Mouse (Mus musculus) mouse embryonic stem cell (cell line): ENCODE measurements at regions not wholly inside any gene's neighbourhood (a gene's known extent, or its start where the extent isn't known, plus 50 kb on each side); places are given as distances from the start of the nearest gene placed in this dataset.

Source experiments
- in situ Hi-C, 2 experiments: fragments of 300-500 bp; cut with MboI; formaldehyde crosslinking; loops; 1 replicate in 1 of 2; 3 replicates in 1 of 2; pipeline ENCODE4 v1.14.3; 2019 to 2020; ENCODE audit warnings: low sequenced_read_pairs in 2 of 2, low pct_unique_long_range_greater_than_20kb in 1 of 2, mixed read lengths in 1 of 2; ENCODE audit not compliant: unreplicated experiment in 1 of 2

- in situ Hi-C loops: no loop called here
Observed at GRCm38 (mm10) chr4:55605541-55605940, 73.3 kb upstream of the Klf4 start.

DNA sequence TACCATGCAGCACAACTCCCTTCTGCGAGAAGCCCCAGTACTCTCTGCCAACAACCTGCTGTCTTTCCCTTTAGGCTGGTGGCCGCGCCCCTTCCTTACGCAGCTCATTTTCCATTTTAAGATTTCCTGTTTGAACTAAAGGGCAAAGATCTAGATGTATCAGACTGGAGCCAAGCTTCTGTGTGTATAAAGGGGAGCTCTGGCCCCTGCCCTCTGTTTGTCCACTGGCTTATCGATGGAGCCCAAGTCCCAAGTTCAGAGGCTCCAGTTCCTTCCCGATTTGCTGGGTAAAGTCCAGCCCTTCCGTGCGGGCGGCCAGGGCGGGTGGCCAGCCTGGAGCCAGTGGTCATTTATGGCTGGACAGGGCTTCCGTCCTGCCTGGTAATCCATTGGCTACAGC lies 72.6 kb upstream of the Klf4 start:
- in situ Hi-C loops: no loop called here

GRCm38 (mm10) chr4:55603821-55604435 lies 71.7 kb upstream of the Klf4 start:
- in situ Hi-C loops: no loop called here

DNA sequence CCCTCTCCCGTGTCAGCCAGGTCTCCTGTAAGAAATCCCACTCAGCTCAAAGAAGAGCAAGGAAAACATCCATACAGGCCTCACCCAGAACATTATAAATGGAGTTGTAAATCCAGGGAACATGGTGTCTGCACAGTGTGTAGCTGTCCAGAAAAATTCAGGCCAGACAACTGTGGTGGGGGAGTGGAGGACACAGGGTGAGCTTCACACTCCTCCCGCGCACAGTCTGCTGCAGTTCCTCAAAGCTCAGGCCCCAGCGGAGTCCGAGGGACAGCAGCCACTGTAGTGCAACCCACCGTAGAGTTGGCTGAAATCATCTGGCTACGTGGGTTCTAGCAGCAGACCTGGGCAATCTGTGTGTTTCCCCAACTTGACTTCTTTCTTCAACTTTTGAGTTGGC lies 62.9 kb upstream of the Klf4 start:
- in situ Hi-C loops: no loop called here

DNA sequence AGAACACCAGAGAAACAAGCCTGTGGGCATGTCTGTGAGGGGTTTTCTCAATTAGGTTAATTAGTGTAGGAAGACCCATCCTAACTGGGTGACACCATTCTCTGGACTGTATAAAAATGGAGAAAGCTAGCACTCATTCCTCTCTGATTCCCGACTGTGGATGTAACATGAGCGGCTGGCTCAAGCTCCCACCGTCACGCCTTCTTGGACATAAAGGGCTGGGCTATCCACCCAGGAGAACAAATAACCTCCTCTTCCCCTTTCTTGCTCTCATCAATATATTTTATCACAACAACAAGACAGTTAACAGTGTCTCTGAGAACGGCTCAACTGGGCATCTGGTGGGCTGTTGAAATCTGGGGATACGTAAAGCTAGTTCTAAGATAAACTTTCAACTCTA lies 62.4 kb upstream of the Klf4 start:
- in situ Hi-C loops: no loop called here

DNA sequence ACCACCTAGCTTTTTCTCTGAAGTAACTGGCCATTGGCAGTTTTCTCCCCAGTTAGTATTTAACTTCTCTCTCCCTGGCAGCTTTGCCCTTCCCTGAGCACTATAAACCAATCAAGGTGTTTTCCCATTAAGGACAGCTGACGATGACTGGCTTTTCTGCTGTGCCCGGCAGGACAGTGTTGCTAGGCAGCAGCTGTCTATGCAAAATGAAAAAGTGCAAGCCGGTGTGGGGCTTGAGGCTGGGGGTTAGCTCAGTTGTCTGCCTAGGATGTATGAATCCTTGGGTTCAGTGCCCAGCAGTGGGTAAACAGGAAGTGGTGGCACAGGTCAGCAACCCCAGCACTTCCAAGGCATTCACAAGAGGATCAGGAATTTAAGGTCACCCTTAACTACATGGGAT lies 60.9 kb upstream of the Klf4 start:
- in situ Hi-C loops: no loop called here

- in situ Hi-C loops: no loop called here
Observed at GRCm38 (mm10) chr4:55586212-55586611, 53.9 kb upstream of the Klf4 start.

DNA sequence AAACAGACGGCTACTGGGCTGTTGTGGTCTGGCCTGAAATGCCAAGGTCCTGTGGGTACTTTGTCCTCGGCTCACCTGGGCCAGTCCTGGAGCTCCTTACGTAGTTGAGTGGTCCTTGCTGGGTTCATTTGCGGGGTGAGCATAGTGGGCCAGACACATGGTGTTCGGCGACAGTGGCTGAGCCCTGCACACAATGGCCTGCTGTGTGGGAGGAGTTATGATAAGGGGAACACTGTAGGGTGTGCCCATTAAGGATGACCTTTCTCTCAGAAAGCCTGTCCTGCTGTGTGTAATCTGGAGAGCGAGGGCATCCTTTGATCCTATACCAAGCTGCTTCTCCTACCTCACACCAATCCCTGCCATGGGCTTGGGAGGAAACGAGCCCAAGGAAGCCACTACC lies 51.3 kb upstream of the Klf4 start:
- in situ Hi-C loops: no loop called here
